Mouse (Mus musculus) CH12.LX (cell line): ENCODE measurements around the gene Exoc6b.

Source experiments
- CTCF ChIP-seq, 2 experiments: IDR thresholded peaks in 1 of 2; conservative IDR thresholded peaks in 1 of 2; 2 replicates each; pipeline ENCODE4 v1.5.1; 2011 to 2012; ENCODE audit warnings: low read depth in 2 of 2, low read length in 2 of 2, improper control_type of control experiment in 1 of 2, inconsistent platforms in 1 of 2, mild to moderate bottlenecking in 1 of 2, moderate library complexity in 1 of 2
- E2F4 ChIP-seq: IDR thresholded peaks from 2 replicates; pipeline ENCODE4 v1.6.1; 2011; ENCODE audit warnings: low read depth, low read length, improper control_type of control experiment; ENCODE audit not compliant: insufficient replicate concordance
- ELF1 ChIP-seq: IDR thresholded peaks from 2 replicates; pipeline ENCODE4 v1.6.1; 2014; ENCODE audit warnings: low read depth, mild to moderate bottlenecking, inconsistent platforms, low read length, improper control_type of control experiment
- EP300 ChIP-seq: IDR thresholded peaks from 2 replicates; pipeline ENCODE4 v1.6.1; 2011; ENCODE audit warnings: low read length, improper control_type of control experiment
- HCFC1 ChIP-seq: IDR thresholded peaks from 2 replicates; pipeline ENCODE4 v1.6.1; 2012; ENCODE audit warnings: low read depth, mild to moderate bottlenecking, inconsistent platforms, low read length, improper control_type of control experiment
- MAX ChIP-seq: IDR thresholded peaks from 2 replicates; pipeline ENCODE4 v1.6.1; 2011; ENCODE audit warnings: low read length, improper control_type of control experiment
- MYC ChIP-seq: IDR thresholded peaks from 2 replicates; pipeline ENCODE4 v1.6.1; 2011; ENCODE audit warnings: low read depth, mild to moderate bottlenecking, improper control_type of control experiment, low read length
- NELFE ChIP-seq: IDR thresholded peaks from 2 replicates; pipeline ENCODE4 v1.6.1; 2011; ENCODE audit warnings: low read depth, low read length, improper control_type of control experiment
- POLR2A ChIP-seq: IDR thresholded peaks from 2 replicates; pipeline ENCODE4 v1.6.1; 2011; ENCODE audit warnings: low read depth, mild to moderate bottlenecking, improper control_type of control experiment, low read length
- POLR2AphosphoS2 ChIP-seq: IDR thresholded peaks from 2 replicates; pipeline ENCODE4 v1.6.1; 2011; ENCODE audit warnings: low read depth, low read length, improper control_type of control experiment
- TBP ChIP-seq: conservative IDR thresholded peaks from 2 replicates; pipeline ENCODE4 v1.6.1; 2011; ENCODE audit warnings: low read depth, low read length, improper control_type of control experiment
- ZKSCAN1 ChIP-seq: IDR thresholded peaks from 2 replicates; pipeline ENCODE4 v1.6.1; 2012; ENCODE audit warnings: low read depth, inconsistent platforms, low read length, improper control_type of control experiment, borderline replicate concordance
- ZMIZ1 ChIP-seq: IDR thresholded peaks from 2 replicates; pipeline ENCODE4 v1.6.1; 2012; ENCODE audit warnings: low read depth, mild to moderate bottlenecking, inconsistent platforms, low read length, improper control_type of control experiment

GRCm38 (mm10) chr6:84584783-84585685 is 484.3 kb downstream of the Exoc6b start:
- TF ChIP-seq EP300 (no peak), CTCF (conservative IDR thresholded peaks at IDR 0.05 in 1 of 2, IDR thresholded peaks at IDR 0.05 in 1 of 2; ENCODE audit: low read depth in 2 of 2, low read length in 2 of 2) (no peak), E2F4 (no peak), ZMIZ1 (no peak), ZKSCAN1 (no peak), HCFC1 (no peak), MYC (no peak), TBP (no peak), POLR2AphosphoS2 (no peak), MAX (no peak), NELFE (no peak), POLR2A (no peak), ELF1 (no peak)
